Mouse (Mus musculus) kidney, adult 2 months (tissue): ENCODE measurements around the gene Gm10406.
"Not testable (repeated sequence)": the region's sequence is repeated elsewhere in the genome, so short reads cannot be mapped to it uniquely, and the experiment has no call there.

ENCODE experiments used
- CTCF ChIP-seq: fragments of 200-500 bp; conservative IDR thresholded peaks from 2 replicates; pipeline ENCODE4 v1.5.1; 2011; ENCODE audit warnings: low read depth, mild to moderate bottlenecking, control low read depth, low read length, moderate library complexity, mixed read lengths; ENCODE audit not compliant: insufficient read depth, insufficient read length
- POLR2A ChIP-seq: fragments of 200-500 bp; IDR thresholded peaks from one replicate; pipeline ENCODE4 v1.6.1; 2011; ENCODE audit warnings: low read depth, low read length, control low read depth

DNA sequence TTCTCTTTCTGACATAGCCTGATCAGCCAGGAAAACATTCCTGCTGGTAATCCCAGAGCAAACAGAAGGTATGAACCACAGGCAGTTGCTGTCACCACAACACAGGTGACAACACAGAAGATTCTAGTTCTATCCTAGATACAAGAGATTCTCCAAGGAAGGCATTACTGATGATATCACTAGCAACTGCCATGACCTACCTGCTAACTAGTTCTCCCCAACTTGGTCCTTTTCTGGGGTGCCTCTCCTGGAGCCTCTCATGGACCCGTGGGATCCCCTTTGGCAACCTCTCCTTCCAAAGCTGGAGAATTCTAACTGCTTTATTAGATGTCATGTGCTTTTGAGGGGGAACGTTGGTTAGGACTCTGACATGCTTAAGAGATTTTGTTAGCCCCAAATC lies 17.6 kb upstream of the Gm10406 start, which contains the start of gene Gm3685:
- TF ChIP-seq CTCF, POLR2A: not testable (repeated sequence)
